Mouse (Mus musculus): Measurements from ENCODE around the gene Camk2b. TPM values are rescaled to one million over a fixed set of nuclear protein-coding genes. Genes with fewer than 3 reads are reported as not detected.
A peak's percentile ranks its signal among the peaks of the same experiment; 100 is the strongest.

The Camk2b gene
- polyA plus RNA-seq, 1 experiment from 2014 or later: 1.1 TPM

GRCm38 (mm10) chr11:6000961-6001682 is 65.0 kb downstream of the Camk2b start:
- peak; percentile 12; the same call in 1 of the 2 replicates for ATAC-seq (ENCODE audit: low read depth)
- Histone ChIP-seq H3K4me1 (replicated peaks; ENCODE audit: control insufficient read depth, insufficient read depth, low read length) (peaks cover 29% of the 10 kb centered on the region), H3K4me3 (ENCODE audit: low read length) (no peak overlapping the region), H3K4me2 (ENCODE audit: low read depth, low read length) (no peak overlapping the region), H3K9me3 (ENCODE audit: control insufficient read depth, low read length) (no peaks in the 10 kb centered on the region), H3K27ac (ENCODE audit: low read length) (peak overlapping the region; percentile 87), H3K27me3 (ENCODE audit: control insufficient read depth, insufficient read depth, low read depth, low read length) (no peaks in the 10 kb centered on the region), H3K9ac (ENCODE audit: low read length) (0 out of 2 replicates have a peak overlapping the region, but pooled peaks have one; percentile 8), H3K36me3 (ENCODE audit: control insufficient read depth, insufficient read depth, low read length) (no peaks in the 10 kb centered on the region)
- WGBS: 65% methylated on average over 14 of the region's 14 CpGs

GRCm38 (mm10) chr11:5999832-6000771 is 66.1 kb downstream of the Camk2b start:
- H3K27ac ChIP-seq (ENCODE audit: low read length): peak overlapping the region; percentile 87
- H3K4me3 ChIP-seq (ENCODE audit: low read length): no peak overlapping the region
- ATAC-seq (ENCODE audit: low read depth): peak; percentile 94
- 3% methylated on average over 8 of the region's 8 CpGs for WGBS
- peak overlapping the region; percentile 27; the same call in 1 of the 2 replicates for H3K4me2 ChIP-seq (ENCODE audit: low read depth, low read length)
- H3K36me3 ChIP-seq (ENCODE audit: control insufficient read depth, insufficient read depth, low read length): no peaks in the 10 kb centered on the region
- H3K4me1 ChIP-seq (replicated peaks; ENCODE audit: control insufficient read depth, insufficient read depth, low read length): peaks cover 29% of the 10 kb centered on the region
- H3K27me3 ChIP-seq (ENCODE audit: control insufficient read depth, insufficient read depth, low read depth, low read length): no peaks in the 10 kb centered on the region
- no peaks in the 10 kb centered on the region for H3K9me3 ChIP-seq (ENCODE audit: control insufficient read depth, low read length)
- H3K9ac ChIP-seq (ENCODE audit: low read length): 0 out of 2 replicates have a peak overlapping the region, but pooled peaks have one; percentile 21

- no peak overlapping the region for H3K4me3 ChIP-seq (ENCODE audit: low read length)
- WGBS: 100% methylated on average over 2 of the region's 2 CpGs
- peaks cover 25% of the 10 kb centered on the region for H3K4me1 ChIP-seq (replicated peaks; ENCODE audit: control insufficient read depth, insufficient read depth, low read length)
- no peak for ATAC-seq (ENCODE audit: low read depth)
- H3K27ac ChIP-seq (ENCODE audit: low read length): no peak overlapping the region
- H3K9ac ChIP-seq (ENCODE audit: low read length): no peak overlapping the region
- no peaks in the 10 kb centered on the region for H3K27me3 ChIP-seq (ENCODE audit: control insufficient read depth, insufficient read depth, low read depth, low read length)
- H3K4me2 ChIP-seq (ENCODE audit: low read depth, low read length): no peak overlapping the region
- no peaks in the 10 kb centered on the region for H3K36me3 ChIP-seq (ENCODE audit: control insufficient read depth, insufficient read depth, low read length)
- no peaks in the 10 kb centered on the region for H3K9me3 ChIP-seq (ENCODE audit: control insufficient read depth, low read length)
Observed at GRCm38 (mm10) chr11:5998472-5998871, 67.7 kb downstream of the Camk2b start.

GRCm38 (mm10) chr11:5995989-5996388 is 70.2 kb downstream of the Camk2b start:
- Histone ChIP-seq H3K4me1 (replicated peaks; ENCODE audit: control insufficient read depth, insufficient read depth, low read length) (peaks cover 17% of the 10 kb centered on the region), H3K9me3 (ENCODE audit: control insufficient read depth, low read length) (no peaks in the 10 kb centered on the region), H3K27me3 (ENCODE audit: control insufficient read depth, insufficient read depth, low read depth, low read length) (no peaks in the 10 kb centered on the region), H3K4me2 (ENCODE audit: low read depth, low read length) (no peak overlapping the region), H3K4me3 (ENCODE audit: low read length) (no peak overlapping the region), H3K36me3 (ENCODE audit: control insufficient read depth, insufficient read depth, low read length) (no peaks in the 10 kb centered on the region), H3K27ac (ENCODE audit: low read length) (no peak overlapping the region), H3K9ac (ENCODE audit: low read length) (no peak overlapping the region)
- ATAC-seq (ENCODE audit: low read depth): peak; percentile 37; the same call in 1 of the 2 replicates
- 16% methylated on average over 8 of the region's 8 CpGs for WGBS

GRCm38 (mm10) chr11:5994880-5995279 is 71.3 kb downstream of the Camk2b start:
- Histone ChIP-seq H3K4me3 (ENCODE audit: low read length) (no peak overlapping the region), H3K36me3 (ENCODE audit: control insufficient read depth, insufficient read depth, low read length) (no peaks in the 10 kb centered on the region), H3K27me3 (ENCODE audit: control insufficient read depth, insufficient read depth, low read depth, low read length) (no peaks in the 10 kb centered on the region), H3K27ac (ENCODE audit: low read length) (no peak overlapping the region), H3K4me1 (replicated peaks; ENCODE audit: control insufficient read depth, insufficient read depth, low read length) (peaks cover 6% of the 10 kb centered on the region), H3K9ac (ENCODE audit: low read length) (no peak overlapping the region), H3K9me3 (ENCODE audit: control insufficient read depth, low read length) (no peaks in the 10 kb centered on the region), H3K4me2 (ENCODE audit: low read depth, low read length) (no peak overlapping the region)
- no peak for ATAC-seq (ENCODE audit: low read depth)
- 70% methylated on average over 3 of the region's 3 CpGs for WGBS

GRCm38 (mm10) chr11:5994212-5994611 is 72.0 kb downstream of the Camk2b start:
- Histone ChIP-seq H3K27ac (ENCODE audit: low read length) (no peak overlapping the region), H3K9me3 (ENCODE audit: control insufficient read depth, low read length) (no peaks in the 10 kb centered on the region), H3K9ac (ENCODE audit: low read length) (no peak overlapping the region), H3K4me2 (ENCODE audit: low read depth, low read length) (no peak overlapping the region), H3K4me3 (ENCODE audit: low read length) (no peak overlapping the region), H3K27me3 (ENCODE audit: control insufficient read depth, insufficient read depth, low read depth, low read length) (no peaks in the 10 kb centered on the region), H3K4me1 (replicated peaks; ENCODE audit: control insufficient read depth, insufficient read depth, low read length) (no peaks in the 10 kb centered on the region), H3K36me3 (ENCODE audit: control insufficient read depth, insufficient read depth, low read length) (no peaks in the 10 kb centered on the region)
- 86% methylated on average over 5 of the region's 5 CpGs for WGBS
- no peak for ATAC-seq (ENCODE audit: low read depth)

- Histone ChIP-seq H3K9ac (ENCODE audit: low read length) (no peak overlapping the region), H3K4me2 (ENCODE audit: low read depth, low read length) (no peak overlapping the region), H3K27ac (ENCODE audit: low read length) (no peak overlapping the region), H3K9me3 (ENCODE audit: control insufficient read depth, low read length) (no peaks in the 10 kb centered on the region), H3K36me3 (ENCODE audit: control insufficient read depth, insufficient read depth, low read length) (no peaks in the 10 kb centered on the region), H3K4me3 (ENCODE audit: low read length) (no peak overlapping the region), H3K27me3 (ENCODE audit: control insufficient read depth, insufficient read depth, low read depth, low read length) (no peaks in the 10 kb centered on the region), H3K4me1 (replicated peaks; ENCODE audit: control insufficient read depth, insufficient read depth, low read length) (no peaks in the 10 kb centered on the region)
- no peak for ATAC-seq (ENCODE audit: low read depth)
- WGBS: 37% methylated on average over 4 of the region's 4 CpGs
Observed at GRCm38 (mm10) chr11:5990910-5991309, 75.3 kb downstream of the Camk2b start.

- Histone ChIP-seq H3K27me3 (ENCODE audit: control insufficient read depth, insufficient read depth, low read depth, low read length) (no peaks in the 10 kb centered on the region), H3K4me3 (ENCODE audit: low read length) (no peak overlapping the region), H3K27ac (ENCODE audit: low read length) (no peak overlapping the region), H3K4me1 (replicated peaks; ENCODE audit: control insufficient read depth, insufficient read depth, low read length) (no peaks in the 10 kb centered on the region), H3K9me3 (ENCODE audit: control insufficient read depth, low read length) (no peaks in the 10 kb centered on the region), H3K9ac (ENCODE audit: low read length) (no peak overlapping the region), H3K4me2 (ENCODE audit: low read depth, low read length) (no peak overlapping the region), H3K36me3 (ENCODE audit: control insufficient read depth, insufficient read depth, low read length) (no peaks in the 10 kb centered on the region)
- ATAC-seq (ENCODE audit: low read depth): no peak
- WGBS: 83% methylated on average over 16 of the region's 16 CpGs
Observed at GRCm38 (mm10) chr11:5989954-5990593, 76.1 kb downstream of the Camk2b start.

GRCm38 (mm10) chr11:5988126-5988525 is 78.0 kb downstream of the Camk2b start:
- Histone ChIP-seq H3K9ac (ENCODE audit: low read length) (no peak overlapping the region), H3K36me3 (ENCODE audit: control insufficient read depth, insufficient read depth, low read length) (no peaks in the 10 kb centered on the region), H3K4me3 (ENCODE audit: low read length) (no peak overlapping the region), H3K4me1 (replicated peaks; ENCODE audit: control insufficient read depth, insufficient read depth, low read length) (no peaks in the 10 kb centered on the region), H3K4me2 (ENCODE audit: low read depth, low read length) (no peak overlapping the region), H3K9me3 (ENCODE audit: control insufficient read depth, low read length) (no peaks in the 10 kb centered on the region), H3K27me3 (ENCODE audit: control insufficient read depth, insufficient read depth, low read depth, low read length) (no peaks in the 10 kb centered on the region), H3K27ac (ENCODE audit: low read length) (no peak overlapping the region)
- no peak for ATAC-seq (ENCODE audit: low read depth)
- WGBS: 72% methylated on average over 10 of the region's 10 CpGs

All from lung, embryonic 16.5 days (tissue).